Mouse (Mus musculus) ovary, postnatal 10 days (tissue): ENCODE data around the gene Akap13.
"Not testable (repeated sequence)": the region's sequence is repeated elsewhere in the genome, so short reads cannot be mapped to it uniquely, and the experiment has no call there.

Experiments
- DNase-seq: peaks from one replicate; pipeline ENCODE4 v3.0.0; 2022; ENCODE audit warnings: low spot score

Gene Akap13

DNA sequence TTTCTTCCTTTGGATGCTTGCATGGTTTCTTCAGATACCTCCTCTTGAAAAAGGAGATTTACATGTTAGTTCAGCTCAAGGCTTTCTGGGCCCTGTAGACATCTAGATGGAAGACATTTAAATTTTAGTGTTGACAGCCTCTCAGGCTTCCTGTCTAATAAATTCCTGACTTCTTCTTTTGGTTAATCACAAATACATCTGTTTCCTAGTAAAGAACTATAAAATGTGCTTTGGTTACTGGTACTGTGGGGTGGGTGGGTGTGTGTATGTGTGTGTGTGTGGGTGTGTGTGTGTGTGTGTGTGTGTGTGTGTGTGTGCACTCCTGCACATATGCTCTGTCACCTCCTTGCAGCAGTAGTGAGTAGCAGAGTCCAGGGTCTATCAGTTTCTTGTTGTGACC, 262.0 kb downstream of the Akap13 start:
- no peak for DNase-seq

DNA sequence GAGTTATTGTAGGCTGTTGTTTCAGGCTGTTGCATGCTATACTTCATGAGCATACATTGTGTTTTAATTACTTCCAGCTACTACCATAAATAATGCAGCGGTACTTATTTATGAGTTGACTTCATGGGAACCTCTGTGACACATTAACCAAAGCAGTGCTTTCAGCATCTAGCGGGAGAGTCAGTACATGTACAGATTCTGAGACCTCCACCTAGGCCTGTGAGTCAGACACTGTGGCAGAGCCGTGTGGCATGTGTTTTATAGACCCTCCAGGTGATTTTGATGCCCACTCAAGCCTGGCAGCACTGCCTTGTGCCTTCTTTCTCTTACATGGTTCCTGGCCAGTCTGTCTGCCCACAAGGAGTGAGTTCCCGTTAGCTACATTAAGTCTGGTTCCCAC, 266.0 kb downstream of the Akap13 start:
- DNase-seq, result no peak

DNA sequence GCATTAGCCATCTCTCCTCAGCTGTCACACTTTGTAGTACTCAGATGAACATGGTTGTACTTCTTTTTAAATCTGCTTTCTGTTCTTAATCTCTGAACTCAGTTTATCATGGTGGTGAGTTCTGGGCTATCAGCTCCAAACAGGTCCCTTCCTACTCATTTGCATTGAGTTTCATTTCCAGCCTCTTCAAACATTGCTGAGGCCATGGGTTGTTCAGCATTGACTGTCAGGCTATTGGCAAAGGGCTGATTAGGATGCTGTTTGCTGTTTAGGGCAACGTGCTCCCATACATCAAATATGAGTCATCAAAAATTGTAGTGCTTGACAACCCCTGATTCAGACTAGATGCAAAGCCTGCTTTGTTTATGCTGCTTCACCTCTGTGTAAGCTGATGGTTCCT, 268.7 kb downstream of the Akap13 start:
- no peak for DNase-seq

DNA sequence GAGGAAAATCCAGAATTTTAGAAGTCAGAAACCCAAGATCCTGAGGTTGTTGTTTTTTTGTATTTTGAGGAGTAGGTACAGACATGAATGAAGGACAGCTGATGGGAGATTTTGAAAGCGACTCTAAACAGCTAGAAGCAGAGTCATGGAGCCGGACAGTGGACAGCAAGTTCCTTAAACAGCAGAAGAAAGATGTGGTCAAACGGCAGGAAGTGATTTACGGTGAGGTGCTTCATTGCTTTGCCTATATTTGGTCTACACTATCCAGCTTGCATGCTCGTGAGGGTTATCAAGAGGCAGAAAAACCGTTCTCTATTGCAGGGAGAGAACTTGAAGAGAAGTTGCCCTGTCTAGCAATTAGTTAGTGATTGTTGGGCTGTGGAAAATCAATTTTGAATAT, 270.6 kb downstream of the Akap13 start:
- DNase-seq, result no peak

DNA sequence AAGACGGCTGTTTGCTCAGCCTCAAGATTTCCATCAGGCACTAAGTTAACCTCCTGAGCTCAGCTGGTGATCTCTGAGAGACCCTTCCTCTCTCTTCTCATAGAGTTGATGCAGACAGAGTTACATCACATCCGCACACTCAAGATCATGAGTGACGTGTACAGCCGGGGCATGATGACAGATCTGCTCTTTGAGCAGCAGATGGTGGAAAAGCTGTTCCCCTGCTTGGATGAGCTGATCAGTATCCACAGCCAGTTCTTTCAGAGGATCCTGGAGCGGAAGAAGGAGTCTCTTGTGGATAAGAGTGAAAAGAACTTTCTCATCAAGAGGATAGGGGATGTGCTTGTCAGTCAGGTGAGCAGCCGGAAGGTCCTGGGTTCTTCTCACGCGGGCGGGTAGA, 271.5 kb downstream of the Akap13 start:
- DNase-seq, result no peak

DNA sequence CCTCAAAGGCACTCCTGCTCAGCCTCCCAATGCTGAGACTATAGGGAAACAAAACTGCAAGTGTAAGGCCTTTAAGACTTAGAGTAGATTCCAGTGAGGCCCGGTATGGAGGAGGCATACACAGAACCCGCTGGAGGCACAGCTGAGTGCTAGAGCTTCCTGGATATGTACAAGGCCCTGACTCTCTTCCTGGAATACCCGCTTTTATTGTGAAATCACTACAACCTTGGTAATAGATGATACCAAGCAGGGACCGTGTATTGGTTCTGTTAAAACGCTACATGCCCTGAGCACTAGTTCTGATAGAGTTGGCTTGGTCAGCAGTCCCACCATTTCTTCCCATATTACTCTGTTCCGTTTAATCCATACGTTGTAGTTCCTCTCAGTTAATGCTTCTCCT, 274.3 kb downstream of the Akap13 start:
- DNase-seq, result no peak

DNA sequence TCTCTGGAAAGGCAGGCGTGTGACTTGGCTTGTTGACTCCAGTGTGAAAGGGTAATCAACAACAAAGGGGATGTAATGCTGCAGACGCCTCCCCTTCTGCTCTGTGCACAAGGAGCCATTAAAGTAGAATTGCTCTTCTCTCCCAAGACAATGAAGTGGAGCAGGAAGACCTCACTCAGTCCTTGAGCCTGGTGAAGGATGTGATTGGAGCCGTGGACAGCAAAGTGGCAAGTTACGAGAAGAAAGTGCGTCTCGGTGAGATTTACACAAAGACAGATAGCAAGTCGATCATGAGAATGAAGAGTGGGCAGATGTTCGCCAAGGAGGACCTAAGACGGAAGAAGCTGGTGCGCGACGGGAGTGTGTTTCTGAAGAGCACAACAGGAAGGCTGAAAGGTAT, 274.9 kb downstream of the Akap13 start:
- DNase-seq, result no peak

DNA sequence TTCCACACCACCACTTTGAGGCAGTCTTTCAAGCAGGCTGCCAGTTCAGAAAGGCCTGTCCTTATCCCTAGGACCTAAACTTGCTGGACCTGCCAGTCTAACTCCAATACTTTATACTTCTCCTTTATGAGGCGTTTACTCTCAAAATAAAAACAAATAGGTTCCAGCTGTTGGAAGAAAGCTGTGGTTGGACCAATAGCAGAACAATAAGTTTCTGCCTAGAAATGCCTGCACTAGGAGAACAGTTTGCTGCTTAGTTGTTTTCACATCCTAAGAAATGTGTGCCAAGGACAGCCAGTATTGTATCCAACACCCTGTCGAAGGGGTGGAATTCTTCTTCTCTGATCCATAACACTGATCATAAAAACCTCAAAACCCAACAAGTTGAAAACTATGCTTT, 276.6 kb downstream of the Akap13 start:
- no peak for DNase-seq

DNA sequence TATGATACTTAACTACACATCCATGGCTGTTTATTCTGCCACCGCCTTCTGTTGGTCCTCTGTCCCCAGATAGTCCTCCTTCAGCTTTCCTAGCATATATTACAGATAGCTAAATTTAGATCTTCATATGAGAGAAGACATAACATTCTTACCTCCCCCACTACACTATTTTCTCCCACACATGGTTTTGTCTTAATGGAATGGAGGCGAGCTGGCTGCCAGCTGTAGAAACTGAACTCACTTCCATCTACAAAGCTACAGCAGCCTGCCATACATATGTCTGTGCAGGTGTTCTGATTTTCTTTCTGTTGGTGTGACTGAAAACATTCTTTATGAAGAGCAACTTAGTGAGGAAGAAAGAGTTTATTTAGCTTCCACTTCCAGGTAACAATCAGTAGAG, 277.8 kb downstream of the Akap13 start:
- DNase-seq, result no peak

DNA sequence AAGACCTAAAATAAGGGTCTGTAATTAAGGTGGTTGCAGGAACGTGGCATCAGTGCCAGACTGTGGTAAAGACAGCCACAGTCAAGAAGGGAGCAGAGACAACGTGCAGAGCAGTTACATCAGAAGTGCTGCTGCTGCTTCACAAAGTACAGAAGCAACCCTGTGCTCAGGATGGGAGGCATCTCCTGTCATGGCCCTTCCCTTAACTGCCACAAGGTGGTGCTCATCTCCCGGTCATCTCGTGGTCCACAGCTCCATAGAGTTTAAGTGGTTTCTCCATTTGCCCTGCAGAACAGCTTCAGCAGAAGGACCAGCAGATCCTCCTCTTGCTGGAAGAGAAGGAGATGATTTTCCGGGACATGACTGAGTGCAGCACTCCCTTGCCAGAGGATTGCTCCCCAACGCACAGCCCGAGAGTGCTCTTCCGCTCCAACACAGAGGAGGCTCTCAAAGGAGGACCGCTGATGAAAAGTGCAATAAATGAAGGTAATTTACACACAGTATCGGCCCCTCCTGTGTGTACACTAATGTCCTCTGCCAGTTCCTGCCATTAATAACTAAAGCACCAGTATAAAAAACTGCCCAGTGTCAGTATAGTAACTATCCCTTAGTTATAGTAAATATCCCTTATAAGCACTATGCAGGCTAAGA, 283.9 kb downstream of the Akap13 start:
- no peak for DNase-seq

DNA sequence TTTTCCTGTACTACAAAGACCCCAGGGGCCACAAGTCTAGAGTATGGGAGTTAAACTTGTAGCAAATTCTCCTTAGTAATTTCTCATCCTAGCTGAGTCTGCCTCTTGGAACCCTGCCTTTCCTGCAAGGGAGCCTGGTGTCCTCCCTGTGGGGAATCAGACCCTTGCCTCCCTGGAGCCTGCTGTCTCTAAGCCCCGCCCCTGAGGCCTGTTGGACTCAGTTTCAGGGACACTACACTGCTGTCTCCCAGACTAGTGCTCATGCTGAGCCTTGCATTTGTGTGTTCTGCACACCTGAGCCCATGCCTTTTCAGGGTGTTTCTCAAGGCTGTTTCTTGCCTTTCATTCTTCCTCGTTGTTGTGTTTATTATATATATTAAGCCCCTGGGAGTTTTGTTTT, 289.2 kb downstream of the Akap13 start:
- no peak for DNase-seq

DNA sequence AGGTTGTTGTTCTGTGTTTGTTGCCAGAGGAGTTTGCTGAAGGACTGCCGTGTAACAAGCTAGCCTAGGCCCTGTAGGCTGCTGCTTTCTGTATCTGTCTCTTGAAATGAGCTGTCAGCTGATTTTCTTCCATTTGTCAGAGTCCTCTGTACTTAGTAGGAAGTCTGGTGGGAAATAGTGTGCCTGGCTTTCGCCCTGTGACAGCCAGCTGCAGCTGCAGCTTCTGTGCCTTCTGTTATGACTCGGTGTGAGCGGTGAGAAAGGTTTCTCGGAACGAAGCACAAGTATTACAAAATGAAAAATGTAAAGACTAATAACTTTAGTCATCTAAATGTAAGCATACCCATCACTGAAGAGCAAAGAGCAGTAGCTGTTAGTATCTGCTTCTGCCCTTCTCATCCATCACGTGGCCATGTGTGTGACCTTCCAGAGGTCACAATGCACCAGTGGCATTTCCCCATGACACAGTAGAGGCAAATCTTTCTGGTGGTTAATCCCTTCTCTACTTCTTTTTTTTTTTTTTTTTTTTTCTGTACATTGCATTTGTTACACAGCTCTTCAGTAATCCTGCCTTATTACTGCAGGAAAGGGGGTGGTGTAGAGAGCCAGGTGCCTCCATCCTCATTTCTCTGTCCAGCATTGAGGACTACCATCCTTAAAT, 289.8 kb downstream of the Akap13 start:
- no peak for DNase-seq

DNA sequence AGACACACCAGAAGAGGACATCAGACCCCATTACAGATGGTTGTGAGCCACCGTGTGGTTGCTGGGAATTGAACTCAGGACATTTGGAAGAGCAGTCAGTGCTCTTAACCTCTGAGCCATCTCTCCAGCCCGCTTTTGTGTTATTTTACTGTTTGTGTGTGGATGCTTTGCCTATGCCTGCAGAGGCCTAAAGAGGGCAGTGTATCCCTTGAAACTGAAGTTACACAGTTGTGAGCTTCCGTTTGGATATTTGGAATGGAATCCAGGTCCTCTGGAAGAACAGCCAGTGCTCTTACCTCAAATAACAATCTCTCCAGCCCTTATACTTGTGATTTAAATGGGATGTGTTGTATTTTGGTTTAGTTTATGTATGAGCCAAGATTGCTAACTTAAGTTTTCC, 290.6 kb downstream of the Akap13 start:
- DNase-seq, result not testable (repeated sequence)

DNA sequence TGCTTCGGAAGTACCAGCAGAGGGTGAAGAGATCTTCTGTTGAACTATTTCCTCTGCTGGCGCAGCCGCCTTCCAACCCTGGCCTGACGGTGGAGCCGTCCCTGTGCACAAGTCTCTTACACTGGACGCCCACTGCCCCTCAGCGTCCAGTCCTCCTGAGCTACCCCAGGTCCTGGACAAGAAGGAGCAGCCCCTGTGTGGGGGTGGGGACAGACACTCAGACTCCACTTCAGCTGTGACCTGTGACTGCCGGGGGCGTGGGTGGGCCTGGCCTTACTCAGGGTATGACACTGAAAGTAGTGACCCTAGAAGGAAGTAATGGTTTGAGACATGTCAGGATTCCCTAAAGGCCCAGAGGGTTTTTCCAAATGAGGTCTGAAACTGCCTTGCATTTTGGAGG, 295.2 kb downstream of the Akap13 start:
- DNase-seq, result no peak

DNA sequence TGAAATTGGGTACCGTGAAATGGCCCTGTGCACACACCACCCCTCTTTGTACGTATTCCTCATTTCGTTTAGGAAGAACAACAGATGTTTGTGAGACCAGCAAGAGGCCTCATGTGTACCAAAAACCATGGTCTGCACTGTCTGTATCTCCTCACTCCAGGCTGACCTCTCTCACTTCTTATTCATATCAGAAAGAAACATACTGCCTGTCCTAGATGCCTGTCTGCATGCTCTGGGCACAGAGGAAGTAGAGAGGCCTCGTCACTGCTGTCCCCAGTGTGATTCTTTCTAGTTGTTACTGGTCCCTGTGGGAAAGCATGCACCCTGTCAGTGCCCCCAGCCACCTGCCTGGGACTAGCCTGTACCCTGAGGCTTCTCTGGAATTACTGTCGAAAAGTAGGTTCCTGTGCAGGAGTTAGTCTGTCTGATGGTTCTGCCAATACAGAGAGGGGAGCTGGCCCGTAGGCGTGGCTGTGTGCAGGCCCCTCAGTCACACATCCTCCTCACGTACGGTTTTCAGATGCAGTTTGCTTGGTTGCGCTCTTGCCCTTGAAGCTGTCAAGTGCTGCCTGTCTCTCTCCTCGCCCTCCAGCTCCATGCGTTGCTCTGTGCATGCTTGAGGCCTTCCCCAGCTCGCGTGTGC, 295.9 kb downstream of the Akap13 start:
- DNase-seq, result no peak

DNA sequence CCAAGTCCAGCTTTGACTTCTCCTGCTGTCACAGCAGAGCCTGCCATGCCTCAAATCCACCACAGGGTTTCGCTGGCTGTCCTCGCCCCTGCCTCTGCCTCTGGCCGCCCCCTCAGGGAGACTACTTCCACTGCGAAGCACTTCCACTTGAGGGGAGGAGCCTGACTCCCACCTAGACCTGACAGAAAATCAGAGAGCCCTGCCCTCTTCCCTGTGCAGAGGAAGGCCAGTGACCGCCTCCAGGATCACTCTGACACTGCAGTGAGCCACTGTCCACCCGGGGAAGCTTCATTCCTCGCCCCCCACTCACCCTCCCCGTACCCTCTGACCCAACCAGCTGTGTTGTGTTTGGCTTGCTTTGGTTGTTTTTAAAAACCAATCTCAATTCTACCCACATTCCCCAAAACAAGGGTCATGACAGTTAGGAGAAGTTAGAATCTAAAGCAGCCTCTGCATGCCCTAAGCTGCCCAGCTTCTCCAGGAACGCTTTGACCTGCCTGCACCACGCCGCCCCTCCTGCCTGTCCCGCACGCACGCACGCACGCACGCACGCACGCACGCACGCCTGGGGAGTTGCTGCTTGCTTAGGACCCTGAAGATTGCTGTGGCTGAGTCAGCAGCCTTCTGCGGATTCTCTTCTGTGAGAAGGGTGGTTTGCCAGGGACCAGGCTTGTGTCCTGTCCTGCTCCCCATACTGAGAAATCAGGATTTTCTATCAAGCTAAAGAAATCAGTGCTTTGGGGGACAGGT, 297.3 kb downstream of the Akap13 start:
- DNase-seq, result no peak

DNA sequence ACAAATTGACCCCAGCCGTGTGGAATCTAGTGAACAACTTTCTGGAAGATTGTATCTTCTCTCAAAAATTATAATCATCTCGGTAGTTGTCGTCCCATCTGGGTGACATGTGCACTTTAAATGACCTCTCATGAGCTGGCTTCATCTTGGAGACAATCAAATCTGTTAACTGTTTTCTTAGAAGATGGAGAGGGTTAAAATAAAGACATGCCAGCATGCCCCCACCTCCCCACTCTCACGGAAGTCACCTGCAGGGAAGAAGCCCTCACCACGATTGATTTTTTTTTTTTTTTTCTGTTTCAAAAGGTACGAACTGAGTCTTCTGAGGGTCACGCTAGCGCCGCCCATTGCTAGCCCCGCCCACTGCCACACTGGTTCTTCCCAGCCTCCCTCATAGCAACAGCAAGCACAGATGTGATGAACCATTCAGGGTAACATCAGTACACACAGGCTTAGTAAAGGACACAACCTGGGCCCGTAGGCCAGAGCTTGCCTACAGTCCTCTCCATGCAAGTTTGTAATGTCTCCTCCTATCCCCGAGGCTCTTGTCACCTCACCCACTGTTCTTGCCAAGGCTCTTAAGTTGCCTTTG, 298.0 kb downstream of the Akap13 start:
- no peak for DNase-seq

DNA sequence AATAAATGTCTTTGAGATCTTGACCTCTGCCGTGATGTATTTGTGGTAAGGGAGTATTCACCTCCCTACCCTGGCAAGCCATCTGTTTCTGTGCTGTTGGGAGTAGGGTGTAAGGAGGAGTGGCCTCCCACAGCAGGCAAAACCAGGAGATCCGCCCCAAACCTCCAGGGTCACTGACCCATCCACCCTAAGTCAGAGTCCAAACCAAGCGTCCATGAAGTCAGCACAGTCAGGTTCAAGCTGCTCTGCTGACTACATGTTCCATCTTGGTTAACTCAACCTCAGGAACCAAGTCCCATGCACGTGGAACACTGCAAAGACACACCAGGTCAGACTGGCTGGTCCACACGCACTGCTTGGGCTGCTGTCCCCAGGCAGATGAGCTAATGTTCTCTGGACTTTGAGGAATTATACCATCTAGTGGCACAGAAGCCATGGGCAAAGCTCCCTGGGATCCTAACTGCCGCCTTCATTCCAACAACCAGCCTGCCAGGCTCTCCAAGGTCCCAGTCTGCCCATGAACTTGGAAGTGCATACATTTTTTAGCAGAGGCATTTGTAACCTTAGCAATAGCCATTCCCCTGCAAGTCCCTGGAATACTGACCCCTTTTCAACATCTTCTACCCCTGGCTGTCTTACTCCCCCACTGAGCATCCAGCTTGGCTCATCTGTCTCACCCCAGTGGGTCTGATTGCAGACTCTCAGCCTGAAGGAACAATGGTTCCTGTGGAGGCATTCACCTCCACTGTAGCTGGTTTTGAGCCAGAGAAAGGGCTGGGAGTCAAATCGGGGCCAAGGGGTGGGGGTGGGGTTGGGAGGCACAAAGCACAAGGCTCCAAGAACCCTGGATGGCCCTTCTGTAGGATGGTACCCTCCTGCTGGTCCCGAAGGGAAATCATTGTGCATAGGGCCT, 299.5 kb downstream of the Akap13 start:
- DNase-seq, result no peak

DNA sequence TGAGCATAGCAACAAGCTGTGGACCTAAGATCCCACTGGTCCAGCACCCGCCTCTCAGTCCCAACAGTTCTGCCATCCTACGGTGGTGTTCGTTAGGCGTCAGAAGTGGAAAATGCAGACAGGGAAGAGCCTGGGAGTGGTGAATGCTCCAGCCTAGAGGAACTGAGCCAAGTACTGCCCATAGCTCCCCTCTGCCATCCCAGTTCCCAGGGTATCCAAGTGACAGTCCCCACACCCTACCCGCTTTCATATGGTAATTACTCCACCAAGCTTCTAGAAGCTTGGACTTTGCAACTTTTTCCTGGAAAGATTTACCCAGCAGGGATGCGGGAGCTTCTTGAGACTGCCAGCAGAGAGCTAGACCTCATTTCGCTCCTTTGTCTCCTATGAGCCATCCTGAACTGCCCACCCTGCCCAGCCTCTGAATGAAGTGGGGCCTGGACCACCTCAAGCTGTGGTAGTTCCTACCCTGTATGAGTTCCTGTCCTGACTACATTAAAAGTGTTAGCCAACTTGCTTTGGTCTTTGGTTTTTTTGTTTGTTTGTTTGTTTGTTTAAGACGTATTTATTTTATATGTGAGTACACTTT, 300.6 kb downstream of the Akap13 start:
- no peak for DNase-seq

DNA sequence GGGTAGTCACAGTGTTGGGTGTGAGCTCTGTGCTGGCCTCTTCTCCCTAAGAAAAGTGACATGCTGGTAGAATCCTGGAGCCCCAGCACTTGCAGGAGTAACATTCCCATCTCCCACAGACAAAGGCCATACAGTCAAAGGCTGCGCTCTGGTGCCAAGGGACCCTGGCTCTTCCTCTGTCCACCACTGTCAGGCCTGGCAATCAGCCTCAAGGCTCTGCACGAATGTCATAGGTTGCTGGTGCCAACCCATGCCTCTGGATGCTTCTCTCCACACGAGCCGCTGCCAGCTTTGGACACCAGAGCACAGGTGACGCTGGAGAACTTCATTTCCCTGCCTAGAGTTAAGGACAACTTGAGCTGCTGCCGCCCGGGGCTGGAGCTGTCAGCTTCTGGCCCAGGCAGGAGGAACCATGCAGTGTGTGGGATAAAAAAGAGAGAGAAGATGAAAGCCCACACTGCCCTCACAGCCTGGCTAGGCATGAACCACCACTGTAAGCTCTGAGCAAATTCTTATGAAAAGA, 304.7 kb downstream of the Akap13 start:
- no peak for DNase-seq
